ENCODE assay signal across 8 mouse cellular contexts in the genomic region with DNA sequence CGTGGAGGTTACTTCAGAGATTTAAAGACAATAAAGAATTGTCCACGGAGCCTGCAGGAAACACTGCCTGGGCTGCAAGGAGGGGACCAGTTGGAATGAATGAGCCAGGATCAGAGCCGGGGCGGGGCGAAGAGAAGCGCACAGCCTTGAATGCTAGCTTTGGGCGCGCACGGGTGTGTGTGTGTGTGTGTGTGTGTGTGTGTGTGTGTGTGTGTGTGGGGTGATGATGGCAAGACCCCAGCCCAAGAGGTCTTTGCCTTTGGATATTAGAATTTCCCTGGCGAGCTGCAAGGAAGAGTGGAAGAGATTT. TPM values are rescaled to one million over a fixed set of nuclear protein-coding genes. Genes with fewer than 3 reads are reported as not detected.
DNase-seq lines count a peak whose midpoint lies in the region; ATAC-seq lines count a peak whose summit lies in the region.

No protein-coding gene starts in this region.

- WGBS in kidney, embryonic 14.5 days = 0% methylated on average over 10 of the region's 10 CpGs
- under 1% methylated on average over 10 of the region's 10 CpGs for WGBS in embryonic facial prominence, embryonic 12.5 days
- under 1% methylated on average over 10 of the region's 10 CpGs for WGBS in limb, embryonic 10.5 days

- H3K27ac ChIP-seq in kidney, embryonic 14.5 days (ENCODE audit: low read depth, low read length) = no peak overlapping the region
- no peak overlapping the region for H3K27ac ChIP-seq in embryonic facial prominence, embryonic 12.5 days
- H3K27ac ChIP-seq in limb, embryonic 10.5 days = no peak overlapping the region

- H3K9ac ChIP-seq in kidney, embryonic 14.5 days (ENCODE audit: low read depth, low read length) = 0 out of 2 replicates have a peak overlapping the region, but pooled peaks have one; percentile 56
- H3K9ac ChIP-seq in embryonic facial prominence, embryonic 12.5 days = no peak overlapping the region

- H3K4me3 ChIP-seq in kidney, embryonic 14.5 days (ENCODE audit: low read length) = peak overlapping the region; percentile 68
- peak overlapping the region; percentile 76 for H3K4me3 ChIP-seq in embryonic facial prominence, embryonic 12.5 days
- peak overlapping the region; percentile 81 for H3K4me3 ChIP-seq in limb, embryonic 10.5 days

- H3K4me2 ChIP-seq in kidney, embryonic 14.5 days (replicated peaks; ENCODE audit: low read depth, low read length) = peak overlapping the region; percentile 100
- peak overlapping the region; percentile 100 for H3K4me2 ChIP-seq in embryonic facial prominence, embryonic 12.5 days (replicated peaks)

- DNase-seq in kidney, adult 8-10 months = no peak
- DNase-seq in adrenal gland, postnatal 14 days = peak; percentile 24
- DNase-seq in limb, embryonic 10.5 days (ENCODE audit: low spot score) = peak; percentile 50
- DNase-seq in retina, postnatal 1 day = peak; percentile 67
- DNase-seq in spleen, adult 12 weeks (ENCODE audit: low spot score) = no peak
- no peak for DNase-seq in urinary bladder, adult 2 months (ENCODE audit: low spot score)

- peaks cover 30% of the 10 kb centered on the region for H3K27me3 ChIP-seq in kidney, embryonic 14.5 days (ENCODE audit: control insufficient read depth, insufficient read depth, low read length)
- H3K27me3 ChIP-seq in embryonic facial prominence, embryonic 12.5 days = peaks cover 37% of the 10 kb centered on the region
- peaks cover 54% of the 10 kb centered on the region for H3K27me3 ChIP-seq in limb, embryonic 10.5 days (ENCODE audit: low read depth, poor library complexity, severe bottlenecking)

- H3K9me3 ChIP-seq in kidney, embryonic 14.5 days (ENCODE audit: control insufficient read depth, low read length) = no peaks in the 10 kb centered on the region
- no peaks in the 10 kb centered on the region for H3K9me3 ChIP-seq in embryonic facial prominence, embryonic 12.5 days
- no peaks in the 10 kb centered on the region for H3K9me3 ChIP-seq in limb, embryonic 10.5 days (replicated peaks)

- peaks cover 8% of the 10 kb centered on the region; the same call in 1 of the 2 replicates for H3K4me1 ChIP-seq in kidney, embryonic 14.5 days (ENCODE audit: control insufficient read depth, insufficient read depth, low read length)
- peaks cover 19% of the 10 kb centered on the region for H3K4me1 ChIP-seq in embryonic facial prominence, embryonic 12.5 days
- peaks cover 34% of the 10 kb centered on the region for H3K4me1 ChIP-seq in limb, embryonic 10.5 days

- H3K36me3 ChIP-seq in kidney, embryonic 14.5 days (ENCODE audit: control insufficient read depth, insufficient read depth, low read length) = no peaks in the 10 kb centered on the region
- H3K36me3 ChIP-seq in embryonic facial prominence, embryonic 12.5 days = no peaks in the 10 kb centered on the region
- H3K36me3 ChIP-seq in limb, embryonic 10.5 days = no peaks in the 10 kb centered on the region

- no peak for ATAC-seq in kidney, embryonic 14.5 days (ENCODE audit: low FRiP score, low TSS enrichment)
- ATAC-seq in embryonic facial prominence, embryonic 12.5 days (ENCODE audit: insufficient number of reproducible peaks, insufficient read depth, low FRiP score, low TSS enrichment) = no peak

RNA-seq across cellular contexts. Expression of gene Slc1a2, which starts 1.0 kb away (rescaled TPM):
- 0.04 and 0.14 TPM in 2 replicates for polyA plus RNA-seq in kidney, embryonic 14.5 days (2014; fragmentation: Nextera tagmentation; extraction: Ambion mirVana)
- 1.9 and 2.4 TPM in 2 replicates for total RNA-seq in adrenal gland, postnatal 14 days (2021)
- 1.2 TPM in 2 replicates for polyA plus RNA-seq in embryonic facial prominence, embryonic 12.5 days (2016; fragmentation: Nextera tagmentation; extraction: Ambion mirVana)
- polyA plus RNA-seq in limb, embryonic 10.5 days (2016; fragmentation: Nextera tagmentation; extraction: Ambion mirVana) = 0.09 and 0.38 TPM in 2 replicates
- 0.13 and 0.17 TPM in 2 replicates for polyA plus RNA-seq in urinary bladder, adult 2 months (2012; rRNA removed)

Comparison
In these comparisons a context has a peak if more than half of its experiments do, and no peak if none do; other contexts are left out.
1. DNase-seq: peak in adrenal gland, postnatal 14 days (single experiment), limb, embryonic 10.5 days (single experiment) and retina, postnatal 1 day (single experiment); none in kidney, adult 8-10 months (0 of 2), spleen, adult 12 weeks (single experiment) and urinary bladder, adult 2 months (single experiment).
2. Peak in every context shown above with its lines, with median percentiles within 50 percentile points of each other: H3K4me3 ChIP-seq.